Mouse (Mus musculus): Measurements from ENCODE around the gene Erp44. TPM values are rescaled to one million over a fixed set of nuclear protein-coding genes. Genes with fewer than 3 reads are reported as not detected.

The Erp44 gene
- polyA plus RNA-seq, 1 experiment from 2014 or later, result 70.6 TPM

DNA sequence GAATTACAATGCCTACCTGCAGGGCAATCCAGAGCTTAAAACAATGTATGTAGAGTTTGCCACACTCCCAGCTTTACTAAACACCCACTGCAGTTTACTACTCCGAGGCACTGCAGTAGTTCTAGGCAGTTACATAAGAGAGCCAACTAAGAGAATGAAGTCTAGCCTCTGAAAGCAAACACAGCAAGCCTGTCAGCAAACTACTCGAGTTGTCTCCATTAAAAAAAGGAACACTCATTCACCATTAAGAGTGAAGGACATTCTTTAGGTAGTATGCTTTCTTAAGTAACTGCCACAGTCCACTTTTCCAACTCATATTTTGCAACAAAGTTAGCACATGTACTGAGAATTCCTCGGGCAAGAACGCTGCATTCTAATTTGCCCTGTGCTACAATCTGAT, 40.3 kb downstream of the Erp44 start:
- DNase-seq (ENCODE audit: low spot score), result no peak

DNA sequence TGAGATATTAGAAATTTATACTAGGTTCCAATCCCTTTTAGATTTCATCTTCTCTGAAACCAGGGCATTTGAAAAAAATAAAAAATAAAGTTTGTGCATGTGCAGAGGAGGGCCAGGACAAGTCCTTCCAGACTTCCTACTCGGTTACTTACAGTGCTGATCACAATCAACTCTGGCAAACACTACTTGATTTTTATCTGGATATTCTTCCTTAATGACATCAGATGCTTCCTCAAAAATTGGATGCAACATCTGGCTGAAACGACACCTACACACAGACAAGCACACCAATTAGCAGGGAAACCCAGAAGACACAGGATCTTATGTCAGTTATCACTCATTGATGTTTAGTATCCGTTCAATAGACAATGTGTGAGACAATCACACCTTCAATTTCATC, 42.6 kb downstream of the Erp44 start:
- DNase-seq (ENCODE audit: low spot score), result no peak

DNA sequence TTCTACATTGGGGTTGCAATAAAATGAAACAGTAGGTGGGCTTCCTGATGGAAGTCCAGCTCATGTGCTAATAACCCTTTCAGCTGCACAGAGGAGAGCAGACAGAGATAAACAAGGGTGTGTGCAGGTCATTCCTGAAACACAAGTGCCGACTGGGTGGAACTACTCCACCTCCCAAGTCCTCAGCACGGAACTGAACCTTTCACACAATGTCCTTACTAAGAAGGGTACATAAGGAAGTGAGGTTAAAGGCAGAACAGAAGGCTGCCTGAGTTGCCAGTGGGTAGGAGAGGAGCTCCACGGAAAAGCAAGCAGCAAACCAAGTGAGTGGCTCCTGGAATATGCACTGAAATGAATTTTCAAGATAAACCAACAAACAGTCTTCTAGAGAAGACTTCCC, 52.6 kb downstream of the Erp44 start:
- DNase-seq (ENCODE audit: low spot score), result no peak

DNA sequence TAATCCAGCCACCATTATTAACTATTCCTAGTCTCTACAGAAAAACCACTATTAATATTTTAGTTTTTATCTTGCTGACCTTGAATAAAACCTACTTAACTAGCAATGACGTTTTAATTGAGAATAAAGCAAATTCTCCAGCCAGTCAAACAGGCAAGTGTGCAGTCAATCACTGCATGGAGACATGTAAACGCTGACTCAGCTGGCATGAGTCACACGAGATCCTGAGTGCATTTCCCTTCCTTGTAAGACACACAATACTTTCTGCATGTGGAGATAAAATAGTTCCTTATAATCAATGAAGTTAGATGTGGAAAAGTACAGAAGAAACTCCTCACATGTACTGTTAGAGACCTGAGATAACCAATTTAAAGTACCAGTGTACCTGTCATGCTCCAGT, 53.8 kb downstream of the Erp44 start:
- no peak for DNase-seq (ENCODE audit: low spot score)

GRCm38 (mm10) chr4:48225173-48225572, 54.2 kb downstream of the Erp44 start:
- peak; percentile 23 for DNase-seq (ENCODE audit: low spot score)

DNA sequence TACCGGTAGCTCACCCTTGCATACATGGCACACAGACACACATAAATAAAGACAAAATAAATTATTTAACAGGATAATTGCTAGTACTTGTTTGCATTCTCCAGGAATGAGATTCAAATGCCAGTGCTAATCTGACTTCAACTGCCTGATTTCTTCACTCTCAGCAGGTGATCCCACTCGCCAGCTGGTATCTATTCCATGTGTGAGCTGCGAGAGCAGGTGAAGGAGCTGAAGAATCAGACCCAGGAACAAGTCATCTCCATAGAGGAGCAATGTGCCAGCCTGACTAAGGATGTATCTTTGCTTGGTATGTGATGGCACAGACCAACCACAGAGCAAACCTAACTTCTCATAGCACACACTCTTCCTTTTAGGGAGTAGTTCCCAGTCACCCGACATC, 75.8 kb downstream of the Erp44 start:
- no peak for DNase-seq (ENCODE audit: low spot score)

- DNase-seq (ENCODE audit: low spot score), result no peak
Observed at GRCm38 (mm10) chr4:48198447-48198846, 80.9 kb downstream of the Erp44 start.

DNA sequence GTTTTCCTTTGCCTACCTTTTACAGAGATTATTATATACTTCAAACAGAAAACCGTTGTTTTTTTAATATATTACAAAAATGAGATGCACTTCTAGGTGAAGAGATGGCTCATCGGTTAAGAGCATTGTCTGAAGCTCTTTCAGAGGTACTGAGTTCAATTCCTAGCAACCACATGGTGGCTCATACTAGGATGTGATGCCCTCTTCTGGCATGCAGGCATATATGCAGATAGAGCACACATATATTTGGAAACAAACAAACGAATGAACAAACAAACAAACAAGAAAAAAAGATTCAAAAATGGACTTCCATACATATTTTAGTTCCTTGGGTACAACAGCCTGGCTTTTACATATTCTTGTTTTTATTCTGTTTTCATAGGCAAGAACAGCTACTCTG, 81.4 kb downstream of the Erp44 start:
- DNase-seq (ENCODE audit: low spot score), result no peak

DNA sequence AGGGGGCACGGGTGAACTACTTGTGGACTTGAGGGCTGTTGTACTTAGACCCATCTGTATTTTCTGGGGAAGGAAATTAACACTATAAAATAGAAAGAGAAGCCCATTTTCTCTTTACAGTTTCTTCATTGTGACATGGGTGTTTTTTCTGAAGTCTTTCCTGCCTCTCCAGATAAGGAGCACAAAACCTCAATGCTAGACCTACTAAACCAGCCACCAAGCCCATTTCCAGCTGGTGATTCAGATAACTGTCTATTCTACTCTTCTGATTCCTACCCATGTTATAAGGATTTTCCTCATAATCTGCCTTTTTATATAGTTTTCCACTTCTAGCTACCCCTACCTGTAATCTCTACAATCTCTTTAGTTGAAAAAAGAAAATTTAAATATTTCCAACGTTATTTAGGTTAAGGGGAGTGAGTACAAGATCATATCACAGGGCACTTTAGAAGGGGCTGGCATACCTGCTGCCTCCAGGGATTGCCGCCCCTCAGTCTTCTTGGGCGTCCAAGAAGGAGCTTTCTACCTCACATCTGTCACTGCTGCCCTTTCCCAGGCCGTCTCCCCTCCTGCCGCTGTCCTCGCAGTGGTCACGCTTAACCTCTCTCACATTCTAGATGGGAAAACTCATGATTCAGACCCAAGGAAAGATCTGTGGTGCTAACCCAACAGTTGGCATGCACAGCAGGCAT, 97.1 kb downstream of the Erp44 start:
- DNase-seq (ENCODE audit: low spot score), result no peak

DNA sequence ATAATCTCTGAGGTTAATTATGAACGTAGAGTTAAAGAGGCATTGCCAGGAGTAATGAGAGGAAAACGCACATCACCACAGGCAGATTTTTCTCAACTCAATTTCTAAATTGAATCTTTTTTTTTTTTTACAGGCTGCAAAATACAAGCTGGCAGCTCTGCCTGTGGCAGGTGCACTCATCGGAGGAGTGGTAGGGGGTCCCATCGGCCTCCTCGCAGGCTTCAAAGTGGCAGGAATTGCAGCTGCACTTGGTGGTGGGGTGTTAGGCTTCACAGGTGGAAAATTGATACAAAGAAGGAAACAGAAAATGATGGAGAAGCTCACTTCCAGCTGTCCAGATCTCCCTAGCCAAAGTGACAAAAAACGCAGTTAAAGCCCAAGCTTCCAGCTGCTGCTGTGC, 98.0 kb downstream of the Erp44 start:
- DNase-seq (ENCODE audit: low spot score), result no peak

GRCm38 (mm10) chr4:48180922-48181321, 98.4 kb downstream of the Erp44 start:
- no peak for DNase-seq (ENCODE audit: low spot score)

DNA sequence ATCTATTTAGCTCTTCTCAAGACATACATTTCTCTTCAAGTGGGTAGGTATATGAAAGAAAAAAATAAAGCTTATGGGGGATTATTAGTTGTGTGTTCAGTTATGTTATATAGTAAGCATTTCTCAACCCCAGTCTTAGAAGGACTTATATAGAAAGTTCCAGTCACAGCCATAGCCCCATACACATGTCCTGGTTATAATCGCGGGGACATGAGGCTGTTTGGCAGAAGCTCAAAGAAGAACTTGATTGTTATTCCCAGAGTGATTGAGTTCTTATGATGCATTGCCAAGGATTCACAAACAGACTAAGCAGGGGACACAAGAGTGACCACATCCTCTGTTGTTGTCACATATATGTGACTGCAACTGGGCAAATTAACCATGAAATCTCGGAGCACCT, 103.7 kb downstream of the Erp44 start:
- no peak for DNase-seq (ENCODE audit: low spot score)

DNA sequence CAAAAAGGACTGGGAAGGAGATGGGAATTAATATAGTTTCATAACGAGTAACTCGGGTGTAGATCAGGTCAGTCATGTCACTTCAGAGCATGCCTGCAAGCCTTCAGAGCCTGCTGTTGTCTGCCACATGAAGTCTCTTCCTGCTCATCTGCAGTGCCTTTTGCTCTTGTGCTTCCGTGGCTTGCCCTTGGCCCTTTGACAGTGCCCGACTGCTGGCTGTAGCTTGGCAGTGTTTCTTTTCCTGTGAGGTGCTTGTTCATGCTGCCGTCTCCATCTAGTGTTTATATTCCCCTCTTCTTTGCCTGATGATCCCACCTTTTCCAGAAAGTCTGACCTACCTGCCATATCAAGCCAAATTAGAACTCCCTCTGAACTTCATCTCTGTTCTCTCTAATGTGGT, 115.5 kb downstream of the Erp44 start:
- no peak for DNase-seq (ENCODE audit: low spot score)

DNA sequence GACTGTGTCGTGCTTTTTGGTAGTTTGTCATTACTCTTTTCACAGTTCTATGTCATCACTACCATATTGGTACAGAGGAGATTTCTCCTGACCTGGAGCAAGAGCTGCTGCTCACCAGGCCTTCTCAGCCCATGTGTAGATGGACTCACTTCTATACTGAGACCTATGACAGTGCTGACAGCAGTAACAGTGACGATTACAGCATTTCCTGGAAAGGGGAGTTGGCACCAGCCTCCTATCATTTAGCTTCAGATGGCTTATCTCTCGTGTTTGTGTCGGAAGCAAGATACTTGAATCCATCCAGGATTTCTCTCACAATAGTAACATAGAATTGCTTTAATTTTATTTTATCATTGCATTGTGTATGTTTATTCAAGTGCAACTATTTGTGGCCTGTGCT, 119.0 kb downstream of the Erp44 start:
- DNase-seq (ENCODE audit: low spot score), result no peak

DNA sequence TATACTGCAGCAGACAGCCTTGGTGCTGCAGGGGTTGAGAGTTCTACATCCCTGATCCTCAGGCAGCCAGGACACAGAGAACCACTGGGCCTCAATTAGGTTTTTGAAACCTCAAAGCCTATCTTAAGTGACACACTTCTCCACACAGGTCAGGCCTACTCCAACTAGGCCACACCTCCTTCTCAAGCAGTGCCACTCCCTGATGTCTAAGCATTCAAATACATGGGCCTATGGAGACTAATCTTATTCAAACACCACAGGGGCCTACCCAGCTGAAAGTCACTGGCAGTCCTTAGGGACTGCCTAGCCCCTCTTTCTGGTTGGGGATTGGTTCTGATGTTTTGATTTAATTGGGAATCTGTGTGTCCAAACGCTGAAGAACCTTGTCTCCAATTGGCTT, 123.5 kb downstream of the Erp44 start:
- no peak for DNase-seq (ENCODE audit: low spot score)

DNA sequence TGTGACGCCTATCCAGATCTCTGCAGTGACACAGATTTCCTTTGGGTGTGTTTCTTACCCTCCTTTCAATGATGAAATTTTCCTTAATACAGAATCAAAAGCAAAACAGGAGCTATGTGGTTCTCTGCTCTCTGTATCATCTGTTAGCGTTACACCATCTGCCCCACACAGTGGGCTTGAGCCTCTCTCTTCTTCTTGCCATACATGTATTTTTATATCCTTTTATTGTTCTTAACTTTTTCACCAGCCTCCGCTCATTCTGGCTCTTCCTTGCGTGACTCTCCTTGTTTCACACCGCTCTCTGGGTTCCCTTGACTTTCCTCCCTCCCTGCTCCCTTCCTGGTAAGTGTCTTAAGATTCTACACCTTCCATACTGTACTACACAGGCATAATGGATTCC, 126.1 kb downstream of the Erp44 start:
- DNase-seq (ENCODE audit: low spot score), result no peak

- DNase-seq (ENCODE audit: low spot score), result no peak
Observed at GRCm38 (mm10) chr4:48149492-48149891, 129.9 kb downstream of the Erp44 start.

MicroRNAs encoded within 50 kb of the gene (microRNA counts, 519-probe panel; counts per million panel counts)
- 473 counts per million, percentile 71 among the panel's probes with 10 or more counts for microRNA mmu-miR-1958

Small RNAs within 50 kb of the gene (microRNA-seq; reads per million reads assigned to microRNA genes)
- gene Mir1958 (ENCODE audit: borderline number of aligned reads), result not detected

Other genes with a start within 250 kb of the Erp44 start
- gene Nr4a3, start 234.4 kb downstream of the Erp44 start, polyA plus RNA-seq (2015; fragmentation: Nextera tagmentation; extraction: Ambion mirVana), result 1.7 and 2.4 TPM in 2 replicates
- gene Stx17, start 154.6 kb downstream of the Erp44 start, polyA plus RNA-seq (2015; fragmentation: Nextera tagmentation; extraction: Ambion mirVana), result 17.3 and 20.7 TPM in 2 replicates
- gene Invs, start 202 bp upstream of the Erp44 start, polyA plus RNA-seq (2015; fragmentation: Nextera tagmentation; extraction: Ambion mirVana), result 3.2 and 5.5 TPM in 2 replicates
- gene Tex10, start 193.9 kb upstream of the Erp44 start, polyA plus RNA-seq (2015; fragmentation: Nextera tagmentation; extraction: Ambion mirVana), result 44.0 and 46.6 TPM in 2 replicates

Measured in thymus, postnatal 0 days (tissue).